ENCODE assay signal across 28 mouse cellular contexts in the genomic region with DNA sequence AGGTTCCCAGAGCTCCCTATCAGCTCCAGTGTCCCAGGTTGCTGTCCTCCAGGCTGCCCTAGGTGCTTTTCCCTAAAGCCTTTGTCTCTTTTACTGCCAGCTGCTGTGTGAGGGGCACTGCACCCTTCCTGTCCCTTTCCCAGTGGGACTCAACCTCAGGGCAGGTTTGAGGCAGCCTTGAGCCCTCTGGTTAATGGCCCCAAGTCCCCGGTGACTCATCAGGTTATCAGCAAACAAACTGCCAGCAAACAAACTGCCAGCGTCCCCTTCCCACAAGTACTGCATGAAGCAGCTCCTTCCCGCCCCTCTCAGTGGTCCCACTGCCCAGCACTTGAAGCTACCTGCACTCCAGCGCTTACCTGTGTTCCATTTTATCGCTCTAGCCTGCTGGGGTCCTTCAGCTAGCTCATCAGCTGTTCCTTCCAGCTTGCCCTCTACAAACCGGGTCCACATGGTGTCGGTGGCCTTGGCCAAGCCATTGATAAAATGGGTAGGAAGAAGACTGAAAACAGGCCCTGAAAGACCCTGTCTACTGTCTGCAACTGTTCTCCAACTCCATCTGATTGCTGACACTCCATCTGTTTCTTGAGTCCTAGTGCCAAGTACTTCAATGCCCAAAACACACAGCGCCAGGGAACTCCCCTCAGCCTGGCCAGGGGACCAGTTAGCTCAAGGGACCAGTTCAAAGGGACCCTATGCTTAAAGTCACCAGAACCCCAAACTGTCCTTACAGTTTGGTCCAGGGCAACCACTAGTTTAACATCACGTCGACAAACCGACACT. TPM values are rescaled to one million over a fixed set of nuclear protein-coding genes. Genes with fewer than 3 reads are reported as not detected.
DNase-seq lines count a peak whose midpoint lies in the region; ATAC-seq lines count a peak whose summit lies in the region.
"Had no signal": no experiment of that assay in that cellular context is flagged by ENCODE, and none has a peak within 500 bp of the region (broad histone marks: within the 10 kb centered on the region; RNA-seq: fewer than 3 reads in every experiment).

No protein-coding gene starts in this region.

- no peaks in the 10 kb centered on the region for H3K4me1 ChIP-seq in midbrain, embryonic 11.5 days (ENCODE audit: control insufficient read depth, insufficient read depth, low read length)
- 0 out of 2 replicates have a peak, but pooled peaks cover 1% of the 10 kb centered on the region for H3K4me1 ChIP-seq in midbrain, embryonic 15.5 days
- H3K4me1 ChIP-seq in limb, embryonic 10.5 days = peaks cover 22% of the 10 kb centered on the region

- H3K9ac ChIP-seq in midbrain, embryonic 11.5 days (ENCODE audit: low read length) = no peak overlapping the region
- H3K9ac ChIP-seq in midbrain, embryonic 15.5 days = no peak overlapping the region
- H3K9ac ChIP-seq: forebrain, embryonic 12.5 days; forebrain, embryonic 15.5 days; hindbrain, embryonic 12.5 days; hindbrain, embryonic 15.5 days had no signal

- ATAC-seq in midbrain, embryonic 11.5 days (ENCODE audit: low FRiP score) = no peak
- ATAC-seq in midbrain, embryonic 15.5 days (replicated peaks) = no peak
- ATAC-seq: forebrain, embryonic 15.5 days; intestine, postnatal 0 days had no signal

- 86% methylated on average over 11 of the region's 11 CpGs for WGBS in midbrain, embryonic 11.5 days
- WGBS in midbrain, embryonic 15.5 days = 91% methylated on average over 11 of the region's 11 CpGs
- WGBS in limb, embryonic 10.5 days = 91% methylated on average over 11 of the region's 11 CpGs

- H3K4me2 ChIP-seq in midbrain, embryonic 11.5 days = no peak overlapping the region
- no peak overlapping the region for H3K4me2 ChIP-seq in midbrain, embryonic 15.5 days
- H3K4me2 ChIP-seq: forebrain, embryonic 12.5 days; forebrain, embryonic 15.5 days; heart, embryonic 11.5 days; hindbrain, embryonic 12.5 days; hindbrain, embryonic 15.5 days had no signal

- no peak overlapping the region for H3K4me3 ChIP-seq in midbrain, embryonic 11.5 days (ENCODE audit: low read depth, low read length)
- no peak overlapping the region for H3K4me3 ChIP-seq in midbrain, embryonic 15.5 days
- no peak overlapping the region for H3K4me3 ChIP-seq in limb, embryonic 10.5 days
- H3K4me3 ChIP-seq: erythroblast, embryonic 14.5 days; forebrain, embryonic 12.5 days; forebrain, embryonic 15.5 days; hindbrain, embryonic 12.5 days; hindbrain, embryonic 15.5 days had no signal

- no peak overlapping the region for H3K27ac ChIP-seq in midbrain, embryonic 11.5 days (ENCODE audit: low read depth, low read length)
- no peak overlapping the region for H3K27ac ChIP-seq in midbrain, embryonic 15.5 days
- 0 out of 2 replicates have a peak overlapping the region, but pooled peaks have one; percentile 37 for H3K27ac ChIP-seq in limb, embryonic 10.5 days
- H3K27ac ChIP-seq: forebrain, embryonic 12.5 days; hindbrain, embryonic 12.5 days; hindbrain, embryonic 15.5 days had no signal

- no peaks in the 10 kb centered on the region for H3K9me3 ChIP-seq in midbrain, embryonic 11.5 days (ENCODE audit: control insufficient read depth, low read length)
- H3K9me3 ChIP-seq in midbrain, embryonic 15.5 days = no peaks in the 10 kb centered on the region
- no peaks in the 10 kb centered on the region for H3K9me3 ChIP-seq in limb, embryonic 10.5 days (replicated peaks)
- H3K9me3 ChIP-seq: forebrain, embryonic 12.5 days; forebrain, embryonic 15.5 days; G1E; hindbrain, embryonic 12.5 days; hindbrain, embryonic 15.5 days had no signal

- H3K27me3 ChIP-seq in midbrain, embryonic 11.5 days (ENCODE audit: control insufficient read depth, insufficient read depth, low read length) = no peaks in the 10 kb centered on the region
- no peaks in the 10 kb centered on the region for H3K27me3 ChIP-seq in midbrain, embryonic 15.5 days (replicated peaks)
- H3K27me3 ChIP-seq in limb, embryonic 10.5 days (ENCODE audit: low read depth, poor library complexity, severe bottlenecking) = 0 out of 2 replicates have a peak, but pooled peaks cover 6% of the 10 kb centered on the region
- H3K27me3 ChIP-seq: forebrain, embryonic 15.5 days; hindbrain, embryonic 12.5 days; hindbrain, embryonic 15.5 days had no signal

- peak; percentile 36 to 74 for DNase-seq in adrenal gland, adult (ENCODE audit: inconsistent age in 2 of 2, low spot score in 1 of 2)
- DNase-seq in adrenal gland, adult 18-20 months (ENCODE audit: low spot score in 2 of 2) = no peak
- peak; percentile 25 for DNase-seq in adrenal gland, postnatal 25 days
- DNase-seq in adrenal gland, postnatal 10 days = no peak
- peak; percentile 35 for DNase-seq in midbrain, embryonic 11.5 days (ENCODE audit: low spot score, missing footprints)
- DNase-seq in limb, embryonic 10.5 days (ENCODE audit: low spot score) = no peak
- no peak for DNase-seq in kidney, postnatal 25 days
- DNase-seq: B cell, adult 2 months; cerebellum, adult 11 months; cerebellum, adult 2 months; cerebellum, postnatal 36 days; embryo, embryonic 11 days; gastrocnemius, postnatal 10 days; heart, adult 11 months; kidney, adult 2 months had no signal

- H3K36me3 ChIP-seq in midbrain, embryonic 11.5 days (ENCODE audit: control insufficient read depth, insufficient read depth, low read length) = no peaks in the 10 kb centered on the region
- no peaks in the 10 kb centered on the region for H3K36me3 ChIP-seq in midbrain, embryonic 15.5 days (replicated peaks)
- H3K36me3 ChIP-seq in limb, embryonic 10.5 days = no peaks in the 10 kb centered on the region
- H3K36me3 ChIP-seq: forebrain, embryonic 12.5 days; forebrain, embryonic 15.5 days; G1E; hindbrain, embryonic 12.5 days; hindbrain, embryonic 15.5 days had no signal

RNA-seq across cellular contexts. Expression of a gene that starts 18.4 kb away (rescaled TPM):
- under 1 TPM; 0.27 to 0.45 TPM for total RNA-seq in adrenal gland, adult 18-20 months (2021)
- 0.58 TPM in 1 of 2 replicates, not detected in the other for total RNA-seq in adrenal gland, postnatal 25 days (2021)
- under 1 TPM; 0.15 to 0.39 TPM for total RNA-seq in adrenal gland, postnatal 10 days (2021)
- polyA plus RNA-seq in midbrain, embryonic 11.5 days (2014; fragmentation: Nextera tagmentation; extraction: Ambion mirVana) = not detected in 2 replicates
- 0.09 TPM in 1 of 2 replicates, not detected in the other for polyA plus RNA-seq in midbrain, embryonic 15.5 days (2015; fragmentation: Nextera tagmentation; extraction: Ambion mirVana)
- polyA plus RNA-seq in limb, embryonic 10.5 days (2016; fragmentation: Nextera tagmentation; extraction: Ambion mirVana) = not detected in 2 replicates
- total RNA-seq: CH12.LX; gastrocnemius, postnatal 10 days; gastrocnemius, postnatal 4 days; hematopoietic stem cell, adult 5-6 weeks had no signal
- polyA plus RNA-seq: erythroblast, embryonic 14.5 days; forebrain, embryonic 12.5 days; G1E; heart, embryonic 11.5 days; heart, embryonic 14.5 days; hindbrain, embryonic 12.5 days had no signal

Comparison
In these comparisons a context has a peak if more than half of its experiments do, and no peak if none do; other contexts are left out.
1. DNase-seq: peak in adrenal gland, adult (2 of 2), adrenal gland, postnatal 25 days (single experiment) and midbrain, embryonic 11.5 days (single experiment); none in adrenal gland, adult 18-20 months (0 of 2), adrenal gland, postnatal 10 days (single experiment), limb, embryonic 10.5 days (single experiment) and kidney, postnatal 25 days (0 of 2).